Mouse (Mus musculus): ENCODE data around the gene Myo1b. TPM values are rescaled to one million over a fixed set of nuclear protein-coding genes. Genes with fewer than 3 reads are reported as not detected.

Myo1b gene
- total and polyA plus RNA-seq, 2 experiments from 2014 or later: 27.9 to 44.7 TPM

DNA sequence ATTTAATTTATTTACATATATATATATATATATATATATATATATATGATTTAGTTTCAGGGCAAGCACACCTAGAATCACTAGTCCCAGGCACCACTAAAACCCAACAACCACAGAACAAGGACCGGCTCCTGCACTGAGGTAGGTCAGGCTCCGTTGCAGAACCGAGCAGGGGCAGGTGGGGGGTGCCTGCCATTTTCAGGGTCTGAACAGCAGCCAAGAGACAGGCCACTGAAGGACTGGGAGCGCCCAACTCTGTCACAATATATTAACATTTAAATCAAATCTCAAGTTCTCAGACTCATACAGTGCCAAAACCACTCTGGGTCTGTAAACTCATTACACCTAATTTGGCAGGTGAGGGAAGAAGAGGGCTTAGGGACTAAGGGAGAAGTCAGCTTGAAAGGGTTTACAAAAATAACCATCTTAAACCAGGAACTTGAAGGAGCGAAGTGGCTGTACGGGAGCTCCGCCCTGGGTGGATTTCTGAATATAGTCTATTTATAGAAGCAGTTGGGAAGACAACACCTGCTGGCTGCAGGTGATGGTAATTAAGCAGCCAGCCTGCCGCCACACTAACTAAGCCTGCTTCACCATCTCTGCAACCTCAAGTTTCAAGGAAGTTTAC, 30.4 kb downstream of the Myo1b start:
- DNase-seq (ENCODE audit: low spot score): no peak
- WGBS: 64% methylated on average over 8 of the region's 8 CpGs
- Histone ChIP-seq H3K9me3 (ENCODE audit: low read length) (no peaks in the 10 kb centered on the region), H3K36me3 (ENCODE audit: insufficient read depth, low read length) (no peaks in the 10 kb centered on the region), H3K4me1 (ENCODE audit: insufficient read depth, low read length) (peaks cover 5% of the 10 kb centered on the region; the same call in 1 of the 2 replicates), H3K4me3 (ENCODE audit: low read length) (no peak overlapping the region), H3K27ac (no peak overlapping the region), H3K27me3 (ENCODE audit: insufficient read depth, low read length) (no peaks in the 10 kb centered on the region), H3K9ac (replicated peaks; ENCODE audit: low read length) (no peak overlapping the region), H3K4me2 (ENCODE audit: low read depth, low read length) (no peak overlapping the region)
- TF ChIP-seq CTCF (IDR thresholded peaks at IDR 0.05; ENCODE audit: low read depth): no peak
- peak; percentile 19; the same call in 1 of the 2 replicates for ATAC-seq

DNA sequence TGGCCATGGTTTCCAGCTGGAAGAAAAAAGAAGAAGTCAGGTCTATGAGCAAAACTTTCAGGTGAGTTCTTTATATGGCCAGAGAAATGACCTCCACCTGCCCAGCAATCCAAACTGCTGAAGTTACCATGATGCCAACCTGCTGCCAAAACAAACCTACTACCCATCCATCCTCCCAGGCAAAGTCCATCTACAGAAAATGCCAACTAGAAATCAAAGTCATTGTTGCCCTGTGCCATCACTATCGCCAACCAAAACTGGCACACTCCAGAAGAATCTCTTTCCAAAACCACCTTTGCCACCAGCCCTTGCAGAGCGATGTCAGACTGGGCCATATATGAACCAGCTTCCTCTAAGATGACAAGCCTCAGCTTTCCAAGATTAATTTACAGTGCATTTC, 32.7 kb downstream of the Myo1b start:
- ATAC-seq (no peak), DNase-seq (ENCODE audit: low spot score) (no peak)
- Histone ChIP-seq H3K9me3 (ENCODE audit: low read length) (no peaks in the 10 kb centered on the region), H3K4me2 (ENCODE audit: low read depth, low read length) (no peak overlapping the region), H3K4me1 (ENCODE audit: insufficient read depth, low read length) (peaks cover 16% of the 10 kb centered on the region), H3K4me3 (ENCODE audit: low read length) (no peak overlapping the region), H3K27ac (no peak overlapping the region), H3K36me3 (ENCODE audit: insufficient read depth, low read length) (no peaks in the 10 kb centered on the region), H3K27me3 (ENCODE audit: insufficient read depth, low read length) (no peaks in the 10 kb centered on the region), H3K9ac (replicated peaks; ENCODE audit: low read length) (no peak overlapping the region)
- 97% methylated on average over 2 of the region's 2 CpGs for WGBS
- TF ChIP-seq CTCF (IDR thresholded peaks at IDR 0.05; ENCODE audit: low read depth): no peak

DNA sequence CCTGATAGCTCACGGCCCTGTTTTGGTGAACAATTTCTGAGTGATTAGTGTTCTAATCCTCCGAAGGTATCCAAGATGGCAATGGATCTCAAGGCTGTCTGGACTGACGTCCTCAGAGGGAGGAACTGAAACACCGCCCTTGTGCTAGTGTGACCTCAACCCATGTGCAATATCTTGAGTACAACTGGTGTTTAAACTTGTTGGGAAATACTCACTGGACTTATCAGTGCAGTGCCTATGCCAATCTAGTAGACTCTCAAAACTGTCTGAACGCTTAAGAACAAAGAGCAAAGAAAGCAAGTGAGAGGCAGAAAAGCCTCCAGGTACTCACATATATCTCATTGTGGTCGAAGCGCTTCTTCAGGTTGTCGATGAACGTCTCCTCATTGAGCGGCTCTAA, 33.1 kb downstream of the Myo1b start:
- H3K27me3 ChIP-seq (ENCODE audit: insufficient read depth, low read length): no peaks in the 10 kb centered on the region
- H3K9ac ChIP-seq (replicated peaks; ENCODE audit: low read length): no peak overlapping the region
- H3K4me1 ChIP-seq (ENCODE audit: insufficient read depth, low read length): peaks cover 13% of the 10 kb centered on the region
- no peak overlapping the region for H3K27ac ChIP-seq
- H3K4me2 ChIP-seq (ENCODE audit: low read depth, low read length): no peak overlapping the region
- no peak for TF ChIP-seq CTCF (IDR thresholded peaks at IDR 0.05; ENCODE audit: low read depth)
- no peaks in the 10 kb centered on the region for H3K36me3 ChIP-seq (ENCODE audit: insufficient read depth, low read length)
- no peak overlapping the region for H3K4me3 ChIP-seq (ENCODE audit: low read length)
- no peak for DNase-seq (ENCODE audit: low spot score)
- H3K9me3 ChIP-seq (ENCODE audit: low read length): no peaks in the 10 kb centered on the region
- WGBS: 97% methylated on average over 10 of the region's 10 CpGs
- no peak for ATAC-seq

DNA sequence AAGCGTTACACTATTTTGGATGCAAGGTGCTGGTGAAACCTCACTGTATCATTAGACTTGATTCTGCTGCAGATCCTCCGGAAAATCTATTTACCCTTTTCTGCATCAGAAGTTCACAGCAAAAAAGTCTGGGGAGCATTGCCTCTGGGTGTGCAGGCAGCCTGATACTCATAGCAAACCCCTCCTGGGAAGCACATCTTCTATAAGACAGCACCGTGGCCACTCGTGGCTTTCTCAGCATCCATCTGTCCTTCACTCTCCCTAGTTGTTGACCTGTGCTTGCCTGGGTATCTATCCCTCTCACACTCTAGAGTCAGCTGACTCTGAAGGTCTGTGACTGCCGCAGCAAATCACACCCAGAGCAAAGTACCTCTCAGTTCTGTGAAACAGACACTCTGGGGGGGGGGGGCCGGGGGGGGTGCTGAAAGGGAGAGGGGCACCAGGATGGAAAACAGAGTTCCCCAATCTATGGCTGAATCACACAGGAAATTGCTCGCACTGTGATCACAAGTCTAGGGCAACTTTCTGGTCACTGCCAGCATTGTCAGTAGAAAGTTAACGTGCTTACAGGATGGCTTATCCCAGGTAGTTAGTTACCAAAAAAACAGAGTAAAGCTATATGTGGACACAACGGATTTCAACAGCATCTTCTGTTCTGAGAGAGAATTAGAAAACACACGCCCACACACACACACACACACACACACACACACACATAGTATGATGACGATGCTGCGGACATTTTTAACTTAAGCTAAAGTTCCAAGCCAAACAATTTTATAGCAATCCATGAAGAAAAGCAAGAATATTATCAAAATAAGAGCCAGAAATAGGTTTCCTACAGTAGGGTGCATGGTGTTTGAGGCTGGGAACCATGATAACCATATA, 35.7 kb downstream of the Myo1b start:
- no peak for ATAC-seq
- Histone ChIP-seq H3K9me3 (ENCODE audit: low read length) (no peaks in the 10 kb centered on the region), H3K27ac (no peak overlapping the region), H3K9ac (replicated peaks; ENCODE audit: low read length) (no peak overlapping the region), H3K4me1 (ENCODE audit: insufficient read depth, low read length) (peaks cover 13% of the 10 kb centered on the region), H3K27me3 (ENCODE audit: insufficient read depth, low read length) (no peaks in the 10 kb centered on the region), H3K36me3 (ENCODE audit: insufficient read depth, low read length) (no peaks in the 10 kb centered on the region), H3K4me3 (ENCODE audit: low read length) (no peak overlapping the region), H3K4me2 (ENCODE audit: low read depth, low read length) (no peak overlapping the region)
- no peak for TF ChIP-seq CTCF (IDR thresholded peaks at IDR 0.05; ENCODE audit: low read depth)
- WGBS: 55% methylated on average over 12 of the region's 12 CpGs
- no peak for DNase-seq (ENCODE audit: low spot score)

DNA sequence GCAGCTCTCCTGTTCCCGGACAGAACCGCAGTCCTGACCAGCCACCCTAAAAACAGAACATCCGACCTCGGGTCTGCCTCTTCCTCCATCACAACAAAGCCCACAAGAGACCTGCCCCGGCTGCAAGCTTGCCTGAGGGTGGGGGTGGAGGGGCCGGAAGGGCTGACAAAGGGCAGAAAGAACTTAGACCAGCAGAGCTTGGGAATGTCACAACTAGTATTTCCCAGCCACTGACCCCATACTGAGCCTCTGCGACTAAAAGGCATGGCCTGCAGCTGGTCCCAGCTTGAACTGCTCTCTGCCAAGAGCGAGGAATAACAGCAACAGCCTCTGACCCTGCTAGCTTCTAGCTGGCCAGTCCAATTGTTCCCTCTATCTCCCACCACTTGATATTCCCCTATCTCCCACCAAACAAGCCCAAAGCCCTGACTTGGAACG, 36.5 kb downstream of the Myo1b start:
- Histone ChIP-seq H3K36me3 (ENCODE audit: insufficient read depth, low read length) (no peaks in the 10 kb centered on the region), H3K9me3 (ENCODE audit: low read length) (no peaks in the 10 kb centered on the region), H3K4me1 (ENCODE audit: insufficient read depth, low read length) (peaks cover 13% of the 10 kb centered on the region), H3K9ac (replicated peaks; ENCODE audit: low read length) (no peak overlapping the region), H3K4me2 (ENCODE audit: low read depth, low read length) (0 out of 2 replicates have a peak overlapping the region, but pooled peaks have one; percentile 8), H3K27me3 (ENCODE audit: insufficient read depth, low read length) (no peaks in the 10 kb centered on the region), H3K4me3 (ENCODE audit: low read length) (no peak overlapping the region), H3K27ac (peak overlapping the region; percentile 36; the same call in 1 of the 2 replicates)
- WGBS: 11% methylated on average over 9 of the region's 9 CpGs
- DNase-seq (ENCODE audit: low spot score) (peak; percentile 15), ATAC-seq (no peak)
- no peak for TF ChIP-seq CTCF (IDR thresholded peaks at IDR 0.05; ENCODE audit: low read depth)

DNA sequence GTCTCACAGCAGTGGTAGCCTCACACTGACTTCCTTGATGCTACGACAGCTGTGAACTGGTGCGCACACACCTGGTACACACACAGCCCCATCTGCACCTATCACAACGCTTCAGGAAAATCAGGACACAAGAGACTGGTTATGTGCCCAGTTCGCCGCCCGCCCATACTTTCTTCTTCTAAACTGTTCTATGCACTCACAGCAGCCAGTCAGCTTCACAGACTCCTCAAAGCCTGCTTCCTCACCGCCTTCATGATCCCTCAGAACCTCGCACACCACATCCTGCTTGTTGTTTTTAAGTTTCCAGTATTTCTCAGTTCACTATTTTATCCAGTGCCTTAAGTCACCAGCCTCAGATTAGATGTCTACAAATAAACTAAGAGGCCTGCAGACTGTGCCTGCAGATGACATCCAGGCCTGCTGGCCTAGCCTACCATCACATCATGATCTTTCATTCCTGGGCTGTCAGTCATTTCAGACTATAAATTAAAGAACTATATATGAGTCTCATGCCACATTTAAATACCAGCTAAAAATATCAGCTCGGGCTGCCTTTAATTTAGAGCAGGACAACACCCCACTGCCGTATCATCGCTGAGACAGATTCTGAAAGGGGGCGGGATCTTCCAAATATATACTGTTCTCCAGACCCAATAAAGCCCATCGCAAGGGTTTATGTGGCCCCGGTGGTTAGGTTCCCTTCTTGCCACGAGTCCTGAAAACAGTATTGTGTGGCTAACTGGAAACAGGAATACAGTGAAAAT, 40.2 kb downstream of the Myo1b start:
- TF ChIP-seq CTCF (IDR thresholded peaks at IDR 0.05; ENCODE audit: low read depth): no peak
- no peak for ATAC-seq
- Histone ChIP-seq H3K4me2 (ENCODE audit: low read depth, low read length) (no peak overlapping the region), H3K4me3 (ENCODE audit: low read length) (no peak overlapping the region), H3K9me3 (ENCODE audit: low read length) (no peaks in the 10 kb centered on the region), H3K27me3 (ENCODE audit: insufficient read depth, low read length) (no peaks in the 10 kb centered on the region), H3K27ac (no peak overlapping the region), H3K4me1 (ENCODE audit: insufficient read depth, low read length) (peaks cover 13% of the 10 kb centered on the region), H3K9ac (replicated peaks; ENCODE audit: low read length) (no peak overlapping the region), H3K36me3 (ENCODE audit: insufficient read depth, low read length) (no peaks in the 10 kb centered on the region)
- WGBS: 87% methylated on average over 15 of the region's 15 CpGs
- no peak for DNase-seq (ENCODE audit: low spot score)

All from hindbrain, postnatal 0 days (tissue).